Mouse (Mus musculus): ENCODE measurements around the gene Mcm3ap. TPM values are rescaled to one million over a fixed set of nuclear protein-coding genes. Genes with fewer than 3 reads are reported as not detected.

Mcm3ap gene
- total and polyA plus RNA-seq, 2 experiments = 11.4 to 13.6 TPM

- H3K79me2 ChIP-seq (ENCODE audit: control insufficient read depth, insufficient read depth, low read length) = no peaks in the 10 kb centered on the region
- DNase-seq (ENCODE audit: extremely low read depth, low read depth, low spot score) = no peak
- TF ChIP-seq CTCF (IDR thresholded peaks at IDR 0.05; ENCODE audit: low read depth, low read length) (no peak), POLR2A (IDR thresholded peaks at IDR 0.05; ENCODE audit: extremely low read depth, insufficient read depth, low read length) (no peak)
- no peak overlapping the region for H3K4me3 ChIP-seq (ENCODE audit: insufficient read depth, low read depth, low read length)
- no peaks in the 10 kb centered on the region for H3K27me3 ChIP-seq (ENCODE audit: control insufficient read depth, insufficient read depth, low read length)
- H3K9ac ChIP-seq (ENCODE audit: low read depth, low read length) = no peak overlapping the region
- WGBS = 97% methylated on average over 2 of the region's 2 CpGs
- H3K27ac ChIP-seq (replicated peaks; ENCODE audit: insufficient read depth, low read depth, low read length) = no peak overlapping the region
- H3K4me1 ChIP-seq (ENCODE audit: control insufficient read depth, insufficient read depth, low read length) = no peaks in the 10 kb centered on the region
- peaks cover 61% of the 10 kb centered on the region for H3K36me3 ChIP-seq (ENCODE audit: control insufficient read depth, insufficient read depth, low read length)
These were observed 17.6 kb downstream of the Mcm3ap start for GRCm38 (mm10) chr10:76486302-76486701.

- Histone ChIP-seq H3K9ac (ENCODE audit: low read depth, low read length) (no peak overlapping the region), H3K27me3 (ENCODE audit: control insufficient read depth, insufficient read depth, low read length) (no peaks in the 10 kb centered on the region), H3K79me2 (ENCODE audit: control insufficient read depth, insufficient read depth, low read length) (no peaks in the 10 kb centered on the region), H3K27ac (replicated peaks; ENCODE audit: insufficient read depth, low read depth, low read length) (no peak overlapping the region), H3K36me3 (ENCODE audit: control insufficient read depth, insufficient read depth, low read length) (peaks cover 55% of the 10 kb centered on the region), H3K4me3 (ENCODE audit: insufficient read depth, low read depth, low read length) (no peak overlapping the region), H3K4me1 (ENCODE audit: control insufficient read depth, insufficient read depth, low read length) (no peaks in the 10 kb centered on the region)
- no peak for DNase-seq (ENCODE audit: extremely low read depth, low read depth, low spot score)
- WGBS = 82% methylated on average over 8 of the region's 8 CpGs
- no peak for TF ChIP-seq POLR2A (IDR thresholded peaks at IDR 0.05; ENCODE audit: extremely low read depth, insufficient read depth, low read length)
- no peak for TF ChIP-seq CTCF (IDR thresholded peaks at IDR 0.05; ENCODE audit: low read depth, low read length)
These were observed 19.5 kb downstream of the Mcm3ap start for GRCm38 (mm10) chr10:76488265-76488664.

DNA sequence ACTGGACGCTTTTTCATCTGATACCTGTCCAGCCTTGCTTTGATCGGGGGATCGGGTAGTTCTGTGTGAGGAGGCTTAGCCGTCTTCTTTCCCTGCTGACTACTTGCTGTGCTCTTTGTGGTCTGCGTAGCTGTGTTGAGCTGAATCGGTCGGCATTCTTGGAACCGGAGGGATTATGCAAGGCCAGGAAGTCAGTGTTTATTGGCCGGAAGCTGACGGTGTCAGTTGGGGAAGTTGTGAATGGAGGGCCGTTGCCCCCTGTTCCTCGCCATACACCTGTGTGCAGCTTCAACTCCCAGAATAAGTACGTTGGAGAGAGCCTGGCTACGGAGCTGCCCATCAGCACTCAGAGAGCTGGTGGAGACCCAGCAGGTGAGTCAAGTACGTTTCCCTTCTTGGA is 20.5 kb downstream of the Mcm3ap start:
- no peak for TF ChIP-seq CTCF (IDR thresholded peaks at IDR 0.05; ENCODE audit: low read depth, low read length)
- TF ChIP-seq POLR2A (IDR thresholded peaks at IDR 0.05; ENCODE audit: extremely low read depth, insufficient read depth, low read length) = no peak
- DNase-seq (ENCODE audit: extremely low read depth, low read depth, low spot score) = no peak
- peaks cover 52% of the 10 kb centered on the region for H3K36me3 ChIP-seq (ENCODE audit: control insufficient read depth, insufficient read depth, low read length)
- no peak overlapping the region for H3K4me3 ChIP-seq (ENCODE audit: insufficient read depth, low read depth, low read length)
- 88% methylated on average over 15 of the region's 15 CpGs for WGBS
- H3K79me2 ChIP-seq (ENCODE audit: control insufficient read depth, insufficient read depth, low read length) = no peaks in the 10 kb centered on the region
- no peak overlapping the region for H3K27ac ChIP-seq (replicated peaks; ENCODE audit: insufficient read depth, low read depth, low read length)
- no peaks in the 10 kb centered on the region for H3K27me3 ChIP-seq (ENCODE audit: control insufficient read depth, insufficient read depth, low read length)
- H3K9ac ChIP-seq (ENCODE audit: low read depth, low read length) = no peak overlapping the region
- H3K4me1 ChIP-seq (ENCODE audit: control insufficient read depth, insufficient read depth, low read length) = no peaks in the 10 kb centered on the region

- peaks cover 48% of the 10 kb centered on the region for H3K36me3 ChIP-seq (ENCODE audit: control insufficient read depth, insufficient read depth, low read length)
- no peak overlapping the region for H3K27ac ChIP-seq (replicated peaks; ENCODE audit: insufficient read depth, low read depth, low read length)
- no peak overlapping the region for H3K9ac ChIP-seq (ENCODE audit: low read depth, low read length)
- no peak for TF ChIP-seq CTCF (IDR thresholded peaks at IDR 0.05; ENCODE audit: low read depth, low read length)
- no peak for TF ChIP-seq POLR2A (IDR thresholded peaks at IDR 0.05; ENCODE audit: extremely low read depth, insufficient read depth, low read length)
- no peaks in the 10 kb centered on the region for H3K4me1 ChIP-seq (ENCODE audit: control insufficient read depth, insufficient read depth, low read length)
- WGBS = 79% methylated on average over 1 of the region's 1 CpGs
- no peaks in the 10 kb centered on the region for H3K79me2 ChIP-seq (ENCODE audit: control insufficient read depth, insufficient read depth, low read length)
- DNase-seq (ENCODE audit: extremely low read depth, low read depth, low spot score) = no peak
- H3K27me3 ChIP-seq (ENCODE audit: control insufficient read depth, insufficient read depth, low read length) = no peaks in the 10 kb centered on the region
- H3K4me3 ChIP-seq (ENCODE audit: insufficient read depth, low read depth, low read length) = no peak overlapping the region
These were observed 24.8 kb downstream of the Mcm3ap start for GRCm38 (mm10) chr10:76493527-76493926.

GRCm38 (mm10) chr10:76495501-76495900 is 26.8 kb downstream of the Mcm3ap start:
- Histone ChIP-seq H3K4me1 (ENCODE audit: control insufficient read depth, insufficient read depth, low read length) (no peaks in the 10 kb centered on the region), H3K27ac (replicated peaks; ENCODE audit: insufficient read depth, low read depth, low read length) (no peak overlapping the region), H3K9ac (ENCODE audit: low read depth, low read length) (no peak overlapping the region), H3K4me3 (ENCODE audit: insufficient read depth, low read depth, low read length) (no peak overlapping the region), H3K79me2 (ENCODE audit: control insufficient read depth, insufficient read depth, low read length) (no peaks in the 10 kb centered on the region), H3K27me3 (ENCODE audit: control insufficient read depth, insufficient read depth, low read length) (no peaks in the 10 kb centered on the region), H3K36me3 (ENCODE audit: control insufficient read depth, insufficient read depth, low read length) (peaks cover 52% of the 10 kb centered on the region)
- TF ChIP-seq CTCF (IDR thresholded peaks at IDR 0.05; ENCODE audit: low read depth, low read length) = no peak
- no peak for TF ChIP-seq POLR2A (IDR thresholded peaks at IDR 0.05; ENCODE audit: extremely low read depth, insufficient read depth, low read length)
- DNase-seq (ENCODE audit: extremely low read depth, low read depth, low spot score) = no peak
- 93% methylated on average over 6 of the region's 6 CpGs for WGBS

GRCm38 (mm10) chr10:76496366-76496765 is 27.6 kb downstream of the Mcm3ap start:
- TF ChIP-seq CTCF (IDR thresholded peaks at IDR 0.05; ENCODE audit: low read depth, low read length) (no peak), POLR2A (IDR thresholded peaks at IDR 0.05; ENCODE audit: extremely low read depth, insufficient read depth, low read length) (no peak)
- H3K4me1 ChIP-seq (ENCODE audit: control insufficient read depth, insufficient read depth, low read length) = peaks cover 4% of the 10 kb centered on the region; the same call in 1 of the 2 replicates
- H3K79me2 ChIP-seq (ENCODE audit: control insufficient read depth, insufficient read depth, low read length) = no peaks in the 10 kb centered on the region
- no peak overlapping the region for H3K27ac ChIP-seq (replicated peaks; ENCODE audit: insufficient read depth, low read depth, low read length)
- H3K9ac ChIP-seq (ENCODE audit: low read depth, low read length) = no peak overlapping the region
- WGBS = 95% methylated on average over 7 of the region's 7 CpGs
- H3K36me3 ChIP-seq (ENCODE audit: control insufficient read depth, insufficient read depth, low read length) = peaks cover 52% of the 10 kb centered on the region
- H3K27me3 ChIP-seq (ENCODE audit: control insufficient read depth, insufficient read depth, low read length) = no peaks in the 10 kb centered on the region
- no peak for DNase-seq (ENCODE audit: extremely low read depth, low read depth, low spot score)
- H3K4me3 ChIP-seq (ENCODE audit: insufficient read depth, low read depth, low read length) = no peak overlapping the region
